Comparison of ENCODE assay signal across 22 mouse cellular contexts in the genomic region with DNA sequence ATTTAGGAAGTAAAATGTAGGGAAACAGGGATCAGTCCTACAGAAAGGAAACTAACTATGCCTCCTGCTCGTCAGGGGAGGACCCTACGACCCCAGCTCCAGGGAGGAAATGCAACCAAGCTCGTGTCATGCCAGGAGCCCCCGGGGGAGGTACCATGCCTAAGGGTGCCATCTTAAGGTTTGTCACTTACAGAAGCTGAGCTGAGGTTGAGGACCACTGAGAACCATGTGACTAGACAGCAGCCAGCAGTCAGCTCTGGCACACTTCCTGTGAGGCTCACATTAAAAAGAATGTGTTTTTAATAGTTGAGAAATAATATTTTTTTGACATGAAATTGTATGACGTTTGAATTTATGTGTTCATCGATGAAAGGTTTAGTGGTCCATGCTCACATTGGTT.
DNase-seq lines count a peak whose midpoint lies in the region; ATAC-seq and TF ChIP-seq lines count a peak whose summit lies in the region.
"Had no signal": no experiment of that assay in that cellular context is flagged by ENCODE, and none has a peak within 500 bp of the region (broad histone marks: within the 10 kb centered on the region; RNA-seq: fewer than 3 reads in every experiment).

No protein-coding gene starts in this region.

- peak; percentile 65 for ATAC-seq in CD4-positive, CD25-positive, alpha-beta regulatory T cell, adult 4 months
- ATAC-seq: forebrain, embryonic 13.5 days; forebrain, postnatal 0 days had no signal

- DNase-seq in heart, adult 11 months, result peak; percentile 80
- DNase-seq in heart, postnatal 25 days (ENCODE audit: low spot score), result no peak
- DNase-seq in induced T-regulatory cell, adult 2 months (ENCODE audit: low read depth), result peak; percentile 59
- DNase-seq in natural killer cell, adult 2 months (ENCODE audit: low spot score in 2 of 2), result peak; percentile 51 to 56
- no peak for DNase-seq in embryo, embryonic 9.5 days (ENCODE audit: extremely low spot score)
- DNase-seq in lung, adult 2 months, result no peak
- DNase-seq in ovary, postnatal 10 days (ENCODE audit: low spot score), result no peak
- DNase-seq: adrenal gland, postnatal 10 days; cerebellum, adult 18-20 months; cerebellum, adult 9-11 months; cerebellum, postnatal 36 days; forebrain, postnatal 0 days; gastrocnemius, adult 2 months; gastrocnemius, postnatal 25 days; heart, adult 18-20 months; heart, postnatal 10 days had no signal

- TF ChIP-seq CTCF in lung, adult 2 months (IDR thresholded peaks at IDR 0.05; ENCODE audit: insufficient read depth, low read length), result no peak

- no peak for TF ChIP-seq POLR2A in lung, adult 2 months (IDR thresholded peaks at IDR 0.05; ENCODE audit: borderline replicate concordance, extremely low read depth, low read depth, low read length)

- H3K4me1 ChIP-seq in lung, adult 2 months (ENCODE audit: control insufficient read depth, insufficient read depth, low read length), result peaks cover 13% of the 10 kb centered on the region
- H3K4me1 ChIP-seq: forebrain, embryonic 13.5 days had no signal

- intact Hi-C loops in heart, postnatal 25 days (cut with DNase I), result no loop called here

- no peak overlapping the region for H3K4me3 ChIP-seq in lung, adult 2 months (replicated peaks; ENCODE audit: extremely low read depth, low read depth, low read length)
- H3K4me3 ChIP-seq: embryonic facial prominence, embryonic 10.5 days; forebrain, embryonic 13.5 days; gastrocnemius, adult 2 months; heart, embryonic 10.5 days; hindbrain, embryonic 10.5 days; hindbrain, embryonic 15.5 days had no signal

- 37% methylated on average over 6 of the region's 6 CpGs for WGBS in lung, adult 2 months

Comparison
In these comparisons a context has a peak if more than half of its experiments do, and no peak if none do; other contexts are left out.
1. DNase-seq: peak in heart, adult 11 months (single experiment), induced T-regulatory cell, adult 2 months (single experiment) and natural killer cell, adult 2 months (2 of 2); none in heart, postnatal 25 days (single experiment), embryo, embryonic 9.5 days (single experiment), lung, adult 2 months (single experiment) and ovary, postnatal 10 days (single experiment).